In genomic region chr13:69530156-69530555, GRCm38 (mm10) we compare ENCODE assay signal across 13 mouse cellular contexts. TPM values are rescaled to one million over a fixed set of nuclear protein-coding genes. Genes with fewer than 3 reads are reported as not detected.
A peak's percentile ranks its signal among the peaks of the same experiment; 100 is the strongest.
DNase-seq lines count a peak whose midpoint lies in the region; ATAC-seq lines count a peak whose summit lies in the region.
"Had no signal": no experiment of that assay in that cellular context is flagged by ENCODE, and none has a peak within 500 bp of the region (broad histone marks: within the 10 kb centered on the region; RNA-seq: fewer than 3 reads in every experiment).

No protein-coding gene starts in this region.

- ATAC-seq in heart, embryonic 12.5 days (ENCODE audit: insufficient number of reproducible peaks, low FRiP score), result no peak
- no peak for ATAC-seq in midbrain, embryonic 16.5 days
- ATAC-seq in hindbrain, embryonic 15.5 days (ENCODE audit: low FRiP score, low read depth), result no peak
- ATAC-seq in neural tube, embryonic 15.5 days (ENCODE audit: low FRiP score), result no peak

- no peaks in the 10 kb centered on the region for H3K9me3 ChIP-seq in heart, embryonic 12.5 days (replicated peaks)
- no peaks in the 10 kb centered on the region for H3K9me3 ChIP-seq in midbrain, embryonic 10.5 days (replicated peaks)
- H3K9me3 ChIP-seq in midbrain, embryonic 16.5 days (replicated peaks; ENCODE audit: control insufficient read depth, low read length, poor library complexity, severe bottlenecking), result no peaks in the 10 kb centered on the region
- no peaks in the 10 kb centered on the region for H3K9me3 ChIP-seq in hindbrain, embryonic 15.5 days
- H3K9me3 ChIP-seq in neural tube, embryonic 15.5 days (replicated peaks), result no peaks in the 10 kb centered on the region
- H3K9me3 ChIP-seq: lung, embryonic 15.5 days; stomach, embryonic 15.5 days had no signal

- H3K27me3 ChIP-seq in heart, embryonic 12.5 days (replicated peaks), result no peaks in the 10 kb centered on the region
- H3K27me3 ChIP-seq in midbrain, embryonic 10.5 days (ENCODE audit: low read depth, poor library complexity, severe bottlenecking), result no peaks in the 10 kb centered on the region
- H3K27me3 ChIP-seq in midbrain, embryonic 16.5 days (ENCODE audit: control insufficient read depth, insufficient read depth, low read depth, low read length), result no peaks in the 10 kb centered on the region
- H3K27me3 ChIP-seq in hindbrain, embryonic 15.5 days, result no peaks in the 10 kb centered on the region
- H3K27me3 ChIP-seq in neural tube, embryonic 15.5 days (replicated peaks), result no peaks in the 10 kb centered on the region
- H3K27me3 ChIP-seq: lung, embryonic 15.5 days; stomach, embryonic 15.5 days had no signal

- no peak overlapping the region for H3K4me3 ChIP-seq in heart, embryonic 12.5 days
- peak overlapping the region; percentile 98; the same call in 1 of the 2 replicates for H3K4me3 ChIP-seq in midbrain, embryonic 10.5 days
- H3K4me3 ChIP-seq in midbrain, embryonic 16.5 days (ENCODE audit: low read depth, low read length), result no peak overlapping the region
- H3K4me3 ChIP-seq in hindbrain, embryonic 15.5 days, result no peak overlapping the region
- H3K4me3 ChIP-seq in neural tube, embryonic 15.5 days (replicated peaks), result peak overlapping the region; percentile 5; the same call in 1 of the 2 replicates
- H3K4me3 ChIP-seq: lung, embryonic 15.5 days; myocyte; stomach, embryonic 15.5 days had no signal

- H3K9ac ChIP-seq in heart, embryonic 12.5 days, result no peak overlapping the region
- no peak overlapping the region for H3K9ac ChIP-seq in midbrain, embryonic 16.5 days (ENCODE audit: low read depth, low read length)
- no peak overlapping the region for H3K9ac ChIP-seq in hindbrain, embryonic 15.5 days
- no peak overlapping the region for H3K9ac ChIP-seq in neural tube, embryonic 15.5 days (replicated peaks)
- H3K9ac ChIP-seq: stomach, embryonic 15.5 days had no signal

- H3K4me2 ChIP-seq in heart, embryonic 12.5 days, result 0 out of 2 replicates have a peak overlapping the region, but pooled peaks have one; percentile 87
- H3K4me2 ChIP-seq in midbrain, embryonic 16.5 days (ENCODE audit: low read length), result no peak overlapping the region
- peak overlapping the region; percentile 96 for H3K4me2 ChIP-seq in hindbrain, embryonic 15.5 days
- peak overlapping the region; percentile 92 for H3K4me2 ChIP-seq in neural tube, embryonic 15.5 days

- intact Hi-C loops in heart, postnatal 25 days (cut with DNase I), result loop anchor here (5.0 kb wide), 2 partner anchors 82 to 282 kb away; partner anchors contain the start of gene Srd5a1
- intact Hi-C loops in left cerebral cortex, postnatal 4 days (cut with DNase I), result no loop called here

- H3K27ac ChIP-seq in heart, embryonic 12.5 days (ENCODE audit: poor library complexity, severe bottlenecking), result no peak overlapping the region
- no peak overlapping the region for H3K27ac ChIP-seq in midbrain, embryonic 10.5 days (replicated peaks)
- H3K27ac ChIP-seq in midbrain, embryonic 16.5 days (ENCODE audit: low read length), result no peak overlapping the region
- no peak overlapping the region for H3K27ac ChIP-seq in hindbrain, embryonic 15.5 days (replicated peaks)
- H3K27ac ChIP-seq in neural tube, embryonic 15.5 days (replicated peaks), result no peak overlapping the region
- H3K27ac ChIP-seq: lung, embryonic 15.5 days; stomach, embryonic 15.5 days had no signal

- 83% methylated on average over 3 of the region's 3 CpGs for WGBS in heart, embryonic 12.5 days
- 93% methylated on average over 3 of the region's 3 CpGs for WGBS in midbrain, embryonic 10.5 days
- 90% methylated on average over 3 of the region's 3 CpGs for WGBS in midbrain, embryonic 16.5 days
- 73% methylated on average over 3 of the region's 3 CpGs for WGBS in hindbrain, embryonic 15.5 days
- 73% methylated on average over 3 of the region's 3 CpGs for WGBS in neural tube, embryonic 15.5 days

- no peak for DNase-seq in heart, postnatal 25 days (ENCODE audit: low spot score)
- no peak for DNase-seq in midbrain, embryonic 10.5 days (ENCODE audit: low spot score)
- DNase-seq in left cerebral cortex, postnatal 4 days, result no peak
- DNase-seq in spleen, postnatal 14 days (ENCODE audit: low spot score in 2 of 2), result no peak
- DNase-seq: adrenal gland, adult 8-10 months; gastrocnemius, postnatal 36 days had no signal

- peaks cover 62% of the 10 kb centered on the region for H3K4me1 ChIP-seq in heart, embryonic 12.5 days (replicated peaks)
- H3K4me1 ChIP-seq in midbrain, embryonic 10.5 days, result peaks cover 74% of the 10 kb centered on the region
- H3K4me1 ChIP-seq in midbrain, embryonic 16.5 days (ENCODE audit: control insufficient read depth, insufficient read depth, low read length), result peaks cover 44% of the 10 kb centered on the region
- peaks cover 72% of the 10 kb centered on the region for H3K4me1 ChIP-seq in hindbrain, embryonic 15.5 days (replicated peaks)
- H3K4me1 ChIP-seq in neural tube, embryonic 15.5 days, result peaks cover 67% of the 10 kb centered on the region

- H3K36me3 ChIP-seq in heart, embryonic 12.5 days, result peaks cover 13% of the 10 kb centered on the region
- peaks cover 30% of the 10 kb centered on the region for H3K36me3 ChIP-seq in midbrain, embryonic 10.5 days
- no peaks in the 10 kb centered on the region for H3K36me3 ChIP-seq in midbrain, embryonic 16.5 days (ENCODE audit: control insufficient read depth, insufficient read depth, low read length)
- no peaks in the 10 kb centered on the region for H3K36me3 ChIP-seq in hindbrain, embryonic 15.5 days
- H3K36me3 ChIP-seq in neural tube, embryonic 15.5 days, result no peaks in the 10 kb centered on the region
- H3K36me3 ChIP-seq: stomach, embryonic 15.5 days had no signal

RNA-seq across cellular contexts. Expression of gene Nsun2, which starts 3.4 kb away (rescaled TPM):
- 77.9 and 81.6 TPM in 2 replicates for polyA plus RNA-seq in heart, embryonic 12.5 days (2016; fragmentation: Nextera tagmentation; extraction: Ambion mirVana)
- 10 to 100 TPM; 33.5 to 38.2 TPM for total RNA-seq in heart, postnatal 25 days (2021)
- polyA plus RNA-seq in midbrain, embryonic 10.5 days (2016; fragmentation: Nextera tagmentation; extraction: Ambion mirVana), result 125 and 150 TPM in 2 replicates
- polyA plus RNA-seq in midbrain, embryonic 16.5 days (2015; fragmentation: Nextera tagmentation; extraction: Ambion mirVana), result 67.9 and 70.2 TPM in 2 replicates
- 73.5 and 74.6 TPM in 2 replicates for polyA plus RNA-seq in hindbrain, embryonic 15.5 days (2015; fragmentation: Nextera tagmentation; extraction: Ambion mirVana)
- polyA plus RNA-seq in neural tube, embryonic 15.5 days (2015; fragmentation: Nextera tagmentation; extraction: Ambion mirVana), result 74.6 and 92.6 TPM in 2 replicates
- 10 to 100 TPM; 84.5 to 89.7 TPM for total RNA-seq in left cerebral cortex, postnatal 4 days (2021)

RNA-seq across cellular contexts. Expression of gene Tent4a, which starts 4.3 kb away (rescaled TPM):
- 3.9 and 4.0 TPM in 2 replicates for polyA plus RNA-seq in heart, embryonic 12.5 days (2016; fragmentation: Nextera tagmentation; extraction: Ambion mirVana)
- 10 to 100 TPM; 12.0 to 12.6 TPM for total RNA-seq in heart, postnatal 25 days (2021)
- polyA plus RNA-seq in midbrain, embryonic 10.5 days (2016; fragmentation: Nextera tagmentation; extraction: Ambion mirVana), result 4.9 and 5.2 TPM in 2 replicates
- polyA plus RNA-seq in midbrain, embryonic 16.5 days (2015; fragmentation: Nextera tagmentation; extraction: Ambion mirVana), result 5.4 and 6.3 TPM in 2 replicates
- 7.1 and 7.3 TPM in 2 replicates for polyA plus RNA-seq in hindbrain, embryonic 15.5 days (2015; fragmentation: Nextera tagmentation; extraction: Ambion mirVana)
- 6.2 and 6.5 TPM in 2 replicates for polyA plus RNA-seq in neural tube, embryonic 15.5 days (2015; fragmentation: Nextera tagmentation; extraction: Ambion mirVana)
- 10 to 100 TPM; 49.2 to 49.7 TPM for total RNA-seq in left cerebral cortex, postnatal 4 days (2021)

Comparison
In these comparisons a context has a peak if more than half of its experiments do, and no peak if none do; other contexts are left out.
1. H3K4me3 ChIP-seq: peak in midbrain, embryonic 10.5 days (single experiment) and neural tube, embryonic 15.5 days (single experiment); none in heart, embryonic 12.5 days (single experiment), midbrain, embryonic 16.5 days (single experiment) and hindbrain, embryonic 15.5 days (single experiment).